Mouse (Mus musculus): ENCODE data around the gene P3h2. TPM values are rescaled to one million over a fixed set of nuclear protein-coding genes. Genes with fewer than 3 reads are reported as not detected.

The P3h2 gene
- 4.6 and 5.3 TPM in 2 replicates for polyA plus RNA-seq (2014; fragmentation: Nextera tagmentation; extraction: Ambion mirVana)

DNA sequence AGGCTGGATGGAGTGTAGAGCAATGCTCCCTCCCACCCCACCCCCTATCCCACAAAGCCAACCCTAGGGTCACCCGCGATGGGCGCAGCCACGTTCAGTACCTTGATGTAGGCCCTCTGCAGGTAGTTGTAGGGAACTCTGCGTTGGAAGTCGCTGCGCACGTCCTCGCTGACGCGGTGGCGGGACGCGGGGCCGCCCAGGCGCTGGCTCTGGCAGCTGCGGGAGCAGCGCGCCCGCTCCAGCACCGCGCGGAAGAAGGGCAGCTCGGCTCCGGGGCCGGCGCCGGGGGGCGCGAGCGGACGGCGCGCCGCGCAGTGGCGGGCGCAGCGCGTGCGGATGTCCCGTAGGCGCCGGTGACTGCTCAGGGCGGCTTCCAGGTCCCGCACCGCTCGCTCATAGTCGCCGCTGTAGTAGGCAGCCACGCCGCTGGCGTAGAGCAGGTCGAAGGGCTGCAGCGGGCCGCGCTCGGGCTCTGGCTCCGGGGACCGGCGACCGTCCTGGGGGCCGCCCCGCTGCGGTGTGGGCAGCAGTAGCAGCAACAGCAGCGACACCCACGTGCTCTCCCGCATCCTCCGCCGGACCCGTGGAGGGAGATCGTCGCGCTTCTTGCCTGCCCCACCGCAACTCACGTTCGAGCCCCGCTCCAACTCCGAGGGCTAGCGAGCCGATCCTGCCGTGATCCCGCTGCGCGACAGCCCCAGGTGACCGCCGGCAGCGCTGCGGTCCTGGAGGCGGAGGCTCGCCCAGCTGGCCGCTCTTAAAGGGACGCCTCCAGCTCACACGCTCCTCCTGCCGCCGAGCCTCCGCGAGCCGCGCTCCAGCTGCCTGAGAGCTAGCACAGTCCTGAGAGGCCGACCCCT is at the start of gene P3h2:
TSS of gene P3h2 (minus strand) at position 670 of the 860 bp plus-strand sequence.
- 2% methylated on average over 91 of the region's 101 CpGs for WGBS
- H3K36me3 ChIP-seq (ENCODE audit: control insufficient read depth, insufficient read depth, low read length): no peaks in the 10 kb centered on the region
- peaks cover 2% of the 10 kb centered on the region; the same call in 1 of the 2 replicates for H3K27me3 ChIP-seq (ENCODE audit: control insufficient read depth, insufficient read depth, low read length)
- H3K4me1 ChIP-seq (ENCODE audit: control insufficient read depth, insufficient read depth, low read length): peaks cover 7% of the 10 kb centered on the region
- peak within 1 kb of the TSS; percentile 79 for H3K27ac ChIP-seq (ENCODE audit: low read depth, low read length)
- peak within 1 kb of the TSS; percentile 82 for H3K4me2 ChIP-seq (ENCODE audit: low read depth)
- ATAC-seq (ENCODE audit: insufficient read depth, low FRiP score, low TSS enrichment) (peak; percentile 92), DNase-seq (ENCODE audit: low spot score) (peak; percentile 81)
- peak within 1 kb of the TSS; percentile 58 for H3K4me3 ChIP-seq (ENCODE audit: low read depth, low read length)
- H3K9ac ChIP-seq (ENCODE audit: low read length): peak within 1 kb of the TSS; percentile 69
- no peaks in the 10 kb centered on the region for H3K9me3 ChIP-seq (ENCODE audit: control insufficient read depth, low read length)

DNA sequence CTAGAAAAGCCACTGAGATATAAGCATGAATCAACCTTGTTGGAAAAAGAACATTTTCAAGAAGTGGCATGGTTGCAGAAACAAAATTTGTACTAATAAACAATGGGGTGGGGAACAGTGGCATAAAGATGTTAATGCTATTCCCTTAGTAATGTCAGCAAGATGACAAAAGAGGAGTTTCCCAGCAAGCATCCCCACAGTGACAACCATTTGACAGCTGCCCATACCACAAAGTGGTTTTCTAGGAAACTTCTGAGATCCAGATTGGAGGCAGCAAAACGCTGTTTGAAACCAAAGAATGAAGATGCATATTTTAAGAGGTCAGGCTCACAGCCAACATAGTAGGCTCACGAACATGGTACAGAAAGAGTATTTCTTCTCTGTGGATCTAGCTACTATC is 46.7 kb upstream of the P3h2 start:
- no peaks in the 10 kb centered on the region for H3K4me1 ChIP-seq (ENCODE audit: control insufficient read depth, insufficient read depth, low read length)
- H3K4me2 ChIP-seq (ENCODE audit: low read depth): no peak overlapping the region
- H3K9ac ChIP-seq (ENCODE audit: low read length): no peak overlapping the region
- H3K27ac ChIP-seq (ENCODE audit: low read depth, low read length): no peak overlapping the region
- DNase-seq (ENCODE audit: low spot score): no peak
- no peak for ATAC-seq (ENCODE audit: insufficient read depth, low FRiP score, low TSS enrichment)
- WGBS: 89% methylated on average over 2 of the region's 2 CpGs
- no peaks in the 10 kb centered on the region for H3K27me3 ChIP-seq (ENCODE audit: control insufficient read depth, insufficient read depth, low read length)
- no peak overlapping the region for H3K4me3 ChIP-seq (ENCODE audit: low read depth, low read length)
- H3K36me3 ChIP-seq (ENCODE audit: control insufficient read depth, insufficient read depth, low read length): no peaks in the 10 kb centered on the region
- no peaks in the 10 kb centered on the region for H3K9me3 ChIP-seq (ENCODE audit: control insufficient read depth, low read length)

DNA sequence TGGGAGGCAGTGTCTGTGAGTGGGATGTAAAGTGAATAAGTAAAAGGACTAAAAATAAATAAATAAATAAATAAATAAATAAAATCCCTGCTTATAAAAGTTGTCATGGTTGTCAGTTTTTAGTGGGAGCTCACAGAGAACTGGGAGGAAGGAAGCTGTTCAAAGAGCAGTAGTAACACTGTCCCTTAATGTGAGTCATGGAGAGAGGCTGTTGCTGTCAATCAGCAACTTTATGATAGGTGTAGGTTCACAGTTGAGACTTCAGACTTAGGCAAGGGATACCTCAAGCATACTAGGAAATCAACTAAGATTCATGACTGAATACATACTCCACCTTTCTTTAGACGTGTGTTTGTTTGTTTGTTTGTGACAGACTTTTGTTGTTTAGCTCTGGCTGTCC is 45.4 kb upstream of the P3h2 start:
- WGBS: 83% methylated on average over 1 of the region's 1 CpGs
- Histone ChIP-seq H3K9ac (ENCODE audit: low read length) (no peak overlapping the region), H3K4me3 (ENCODE audit: low read depth, low read length) (no peak overlapping the region), H3K4me2 (ENCODE audit: low read depth) (no peak overlapping the region), H3K9me3 (ENCODE audit: control insufficient read depth, low read length) (no peaks in the 10 kb centered on the region), H3K27me3 (ENCODE audit: control insufficient read depth, insufficient read depth, low read length) (no peaks in the 10 kb centered on the region), H3K27ac (ENCODE audit: low read depth, low read length) (no peak overlapping the region), H3K36me3 (ENCODE audit: control insufficient read depth, insufficient read depth, low read length) (no peaks in the 10 kb centered on the region), H3K4me1 (ENCODE audit: control insufficient read depth, insufficient read depth, low read length) (no peaks in the 10 kb centered on the region)
- ATAC-seq (ENCODE audit: insufficient read depth, low FRiP score, low TSS enrichment) (no peak), DNase-seq (ENCODE audit: low spot score) (no peak)

DNA sequence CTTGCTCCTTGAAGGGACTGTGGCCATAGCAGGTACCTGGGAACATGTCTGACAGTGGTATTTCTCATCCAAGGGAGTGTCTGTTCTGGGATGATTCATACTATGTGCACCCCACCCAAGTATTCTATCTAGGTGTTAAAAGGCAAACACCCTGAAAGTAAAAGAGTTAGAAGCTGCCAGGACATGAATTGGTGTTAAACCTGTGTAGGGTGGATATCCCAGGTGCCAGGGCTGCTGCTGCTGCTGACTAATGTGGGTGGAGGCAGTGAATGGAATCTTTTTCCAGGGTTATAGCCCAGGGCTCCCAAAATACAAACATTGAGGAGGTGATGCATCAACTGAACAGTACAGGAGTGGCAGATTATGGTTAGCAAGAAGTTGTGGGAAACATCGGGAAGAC is 41.3 kb upstream of the P3h2 start:
- no peaks in the 10 kb centered on the region for H3K9me3 ChIP-seq (ENCODE audit: control insufficient read depth, low read length)
- ATAC-seq (ENCODE audit: insufficient read depth, low FRiP score, low TSS enrichment) (no peak), DNase-seq (ENCODE audit: low spot score) (no peak)
- no peaks in the 10 kb centered on the region for H3K4me1 ChIP-seq (ENCODE audit: control insufficient read depth, insufficient read depth, low read length)
- H3K27me3 ChIP-seq (ENCODE audit: control insufficient read depth, insufficient read depth, low read length): no peaks in the 10 kb centered on the region
- no peak overlapping the region for H3K4me3 ChIP-seq (ENCODE audit: low read depth, low read length)
- 92% methylated on average over 1 of the region's 1 CpGs for WGBS
- no peaks in the 10 kb centered on the region for H3K36me3 ChIP-seq (ENCODE audit: control insufficient read depth, insufficient read depth, low read length)
- H3K9ac ChIP-seq (ENCODE audit: low read length): no peak overlapping the region
- H3K4me2 ChIP-seq (ENCODE audit: low read depth): no peak overlapping the region
- H3K27ac ChIP-seq (ENCODE audit: low read depth, low read length): no peak overlapping the region

DNA sequence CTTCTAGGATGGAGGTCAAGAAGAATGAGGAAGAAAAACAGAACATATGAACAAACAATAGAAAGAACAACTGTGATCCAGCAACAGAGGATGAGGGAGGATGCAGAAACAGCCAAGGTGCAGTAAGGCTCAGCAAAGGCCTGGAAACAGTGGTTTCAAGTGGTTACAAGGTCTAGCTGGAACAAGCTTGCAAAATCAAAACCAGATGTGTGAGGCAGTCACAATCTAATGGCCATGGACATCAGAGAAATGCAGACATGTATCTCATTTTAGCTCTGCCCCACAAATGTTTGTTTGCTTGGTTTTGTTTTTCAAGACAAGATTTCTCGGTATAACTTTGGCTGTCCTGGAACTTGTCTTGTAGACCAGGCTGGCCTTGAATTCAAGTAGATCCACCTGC is 25.5 kb upstream of the P3h2 start:
- 89% methylated on average over 1 of the region's 1 CpGs for whole genome bisulfite sequencing

DNA sequence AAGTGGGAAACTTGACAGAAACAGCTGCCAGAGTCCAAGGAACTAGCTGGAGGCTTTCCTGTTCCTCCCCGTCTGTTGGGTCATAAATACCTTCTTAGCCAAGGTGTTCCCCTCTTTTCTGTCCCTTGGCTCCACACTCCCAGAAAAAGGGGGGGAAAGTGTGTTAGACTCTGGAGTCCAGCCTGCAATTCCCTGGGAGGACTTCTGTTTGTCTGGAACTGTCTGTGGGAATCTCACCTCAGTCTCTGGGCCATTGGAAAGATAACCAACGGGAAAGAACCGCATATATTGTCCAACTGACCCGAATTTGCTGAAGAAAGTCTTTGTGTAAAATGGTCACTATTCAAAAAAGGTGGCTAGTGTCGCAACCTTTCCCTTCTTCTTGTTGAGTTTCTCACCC is 1.0 kb upstream of the P3h2 start:
- H3K4me1 ChIP-seq (ENCODE audit: control insufficient read depth, insufficient read depth, low read length): peaks cover 7% of the 10 kb centered on the region
- H3K4me3 ChIP-seq (ENCODE audit: low read depth, low read length): no peak overlapping the region
- ATAC-seq (ENCODE audit: insufficient read depth, low FRiP score, low TSS enrichment) (no peak), DNase-seq (ENCODE audit: low spot score) (no peak)
- H3K4me2 ChIP-seq (ENCODE audit: low read depth): no peak overlapping the region
- 0 out of 2 replicates have a peak overlapping the region, but pooled peaks have one; percentile 27 for H3K27ac ChIP-seq (ENCODE audit: low read depth, low read length)
- H3K9me3 ChIP-seq (ENCODE audit: control insufficient read depth, low read length): no peaks in the 10 kb centered on the region
- 59% methylated on average over 5 of the region's 5 CpGs for WGBS
- no peak overlapping the region for H3K9ac ChIP-seq (ENCODE audit: low read length)
- no peaks in the 10 kb centered on the region for H3K36me3 ChIP-seq (ENCODE audit: control insufficient read depth, insufficient read depth, low read length)
- H3K27me3 ChIP-seq (ENCODE audit: control insufficient read depth, insufficient read depth, low read length): peaks cover 2% of the 10 kb centered on the region; the same call in 1 of the 2 replicates

More for the DNA sequence above, 25.5 kb upstream of the P3h2 start:
- ATAC-seq (ENCODE audit: insufficient read depth, low FRiP score, low TSS enrichment) (no peak), DNase-seq (ENCODE audit: low spot score) (no peak)
- Histone ChIP-seq H3K4me3 (ENCODE audit: low read depth, low read length) (no peak overlapping the region), H3K36me3 (ENCODE audit: control insufficient read depth, insufficient read depth, low read length) (no peaks in the 10 kb centered on the region), H3K4me2 (ENCODE audit: low read depth) (no peak overlapping the region), H3K9me3 (ENCODE audit: control insufficient read depth, low read length) (no peaks in the 10 kb centered on the region), H3K9ac (ENCODE audit: low read length) (no peak overlapping the region), H3K4me1 (ENCODE audit: control insufficient read depth, insufficient read depth, low read length) (no peaks in the 10 kb centered on the region), H3K27ac (ENCODE audit: low read depth, low read length) (no peak overlapping the region), H3K27me3 (ENCODE audit: control insufficient read depth, insufficient read depth, low read length) (no peaks in the 10 kb centered on the region)

DNA sequence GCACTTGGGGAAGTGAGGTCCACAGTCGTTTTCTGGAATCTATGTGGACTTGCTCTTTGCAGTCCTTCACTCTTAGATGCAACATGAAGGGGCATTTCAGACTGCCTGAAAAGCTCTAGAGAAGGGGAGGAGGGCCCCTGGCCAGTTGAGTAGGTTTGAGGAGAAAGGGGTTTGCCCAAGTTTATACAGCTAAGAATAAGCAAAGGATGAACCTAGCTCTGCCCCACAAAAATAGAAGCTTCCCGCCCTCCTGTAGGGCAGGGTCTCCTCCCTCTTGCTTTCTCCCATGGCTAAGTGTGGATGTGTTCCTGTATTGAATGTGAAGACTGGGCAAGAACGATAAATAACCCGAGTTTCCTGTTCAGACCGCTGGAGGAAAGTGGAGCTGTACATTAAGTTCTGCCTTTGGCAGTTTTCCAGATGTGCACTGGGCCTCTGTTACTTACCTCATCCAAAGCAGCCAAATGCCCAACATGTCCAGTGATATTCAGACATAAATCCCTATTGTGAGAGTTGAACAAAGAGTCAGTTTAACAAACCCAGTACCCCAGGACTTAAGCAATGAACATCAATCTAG is 545 bp upstream of the P3h2 start:
- 8% methylated on average over 5 of the region's 5 CpGs for WGBS
- DNase-seq (ENCODE audit: low spot score): no peak
- Histone ChIP-seq H3K27ac (ENCODE audit: low read depth, low read length) (peak overlapping the region; percentile 79; the same call in 1 of the 2 replicates), H3K4me1 (ENCODE audit: control insufficient read depth, insufficient read depth, low read length) (peaks cover 7% of the 10 kb centered on the region), H3K4me2 (ENCODE audit: low read depth) (peak overlapping the region; percentile 82), H3K9me3 (ENCODE audit: control insufficient read depth, low read length) (no peaks in the 10 kb centered on the region), H3K4me3 (ENCODE audit: low read depth, low read length) (peak overlapping the region; percentile 58), H3K27me3 (ENCODE audit: control insufficient read depth, insufficient read depth, low read length) (peaks cover 2% of the 10 kb centered on the region; the same call in 1 of the 2 replicates), H3K36me3 (ENCODE audit: control insufficient read depth, insufficient read depth, low read length) (no peaks in the 10 kb centered on the region), H3K9ac (ENCODE audit: low read length) (peak overlapping the region; percentile 69; the same call in 1 of the 2 replicates)
- ATAC-seq (ENCODE audit: insufficient read depth, low FRiP score, low TSS enrichment): peak; percentile 13

DNA sequence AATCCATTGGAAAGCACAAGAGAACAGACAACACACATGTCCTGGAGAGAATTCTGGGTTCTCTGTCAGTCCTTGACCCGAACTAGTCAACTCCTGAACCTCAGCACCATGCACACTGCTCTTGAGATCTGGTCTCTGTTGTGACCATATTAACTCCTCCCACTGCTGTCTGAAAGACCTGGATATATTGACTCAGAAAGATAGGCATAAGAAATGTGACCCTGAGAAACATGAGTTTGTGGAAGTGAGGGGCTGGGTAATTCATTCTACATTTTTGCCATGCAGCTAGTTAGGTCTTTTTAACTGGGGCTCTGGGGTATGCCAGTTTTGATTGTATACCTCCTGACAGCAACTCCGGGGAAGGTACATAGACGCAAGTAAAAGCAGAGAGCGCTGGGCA is 1.3 kb downstream of the P3h2 start:
- 36% methylated on average over 4 of the region's 4 CpGs for WGBS
- Histone ChIP-seq H3K36me3 (ENCODE audit: control insufficient read depth, insufficient read depth, low read length) (no peaks in the 10 kb centered on the region), H3K9me3 (ENCODE audit: control insufficient read depth, low read length) (no peaks in the 10 kb centered on the region), H3K4me2 (ENCODE audit: low read depth) (peak overlapping the region; percentile 82), H3K4me3 (ENCODE audit: low read depth, low read length) (peak overlapping the region; percentile 58), H3K27ac (ENCODE audit: low read depth, low read length) (no peak overlapping the region), H3K4me1 (ENCODE audit: control insufficient read depth, insufficient read depth, low read length) (peaks cover 7% of the 10 kb centered on the region), H3K27me3 (ENCODE audit: control insufficient read depth, insufficient read depth, low read length) (peaks cover 2% of the 10 kb centered on the region; the same call in 1 of the 2 replicates), H3K9ac (ENCODE audit: low read length) (no peak overlapping the region)
- DNase-seq (ENCODE audit: low spot score) (peak; percentile 10), ATAC-seq (ENCODE audit: insufficient read depth, low FRiP score, low TSS enrichment) (no peak)
